Mouse (Mus musculus) ES-E14 (cell line): ENCODE results near the gene Man2a1. TPM values are rescaled to one million over a fixed set of nuclear protein-coding genes. Genes with fewer than 3 reads are reported as not detected.

Experiments used
- DNase-seq: peaks from one replicate; pipeline ENCODE4 v3.0.0-alpha.2; 2013; ENCODE audit warnings: low read depth, low spot score
- H3K27ac ChIP-seq: 2 replicates; pipeline ENCODE4 v1.5.1; 2012; ENCODE audit warnings: low read depth, mild to moderate bottlenecking, low read length, moderate library complexity, mixed read lengths; ENCODE audit not compliant: poor library complexity, insufficient read depth, severe bottlenecking
- H3K36me3 ChIP-seq: 2 replicates; pipeline ENCODE4 v1.6.1; 2012; ENCODE audit warnings: mild to moderate bottlenecking, low read length, moderate library complexity, mixed read lengths; ENCODE audit not compliant: control insufficient read depth, poor library complexity, insufficient read depth, severe bottlenecking
- H3K4me1 ChIP-seq, 2 experiments: fragments of 150-350 bp in 1 of 2; sonication (generic) in 1 of 2; 2 replicates each; pipeline ENCODE4 v1.6.1; 2012; ENCODE audit warnings: low read length in 2 of 2, mild to moderate bottlenecking in 1 of 2, mixed read lengths in 1 of 2; ENCODE audit not compliant: control insufficient read depth in 2 of 2, insufficient read depth in 2 of 2, poor library complexity in 1 of 2
- H3K4me3 ChIP-seq, 2 experiments: fragments of 150-350 bp in 1 of 2; sonication (generic) in 1 of 2; 2 replicates each; pipeline ENCODE4 v1.5.1; 2012; ENCODE audit warnings: low read length in 2 of 2, low read depth in 1 of 2, mild to moderate bottlenecking in 1 of 2, mixed read lengths in 1 of 2; ENCODE audit not compliant: insufficient read depth in 1 of 2, poor library complexity in 1 of 2, severe bottlenecking in 1 of 2
- H3K9ac ChIP-seq: 2 replicates; pipeline ENCODE4 v1.6.1; 2012; ENCODE audit warnings: low read depth, mild to moderate bottlenecking, low read length, mixed read lengths; ENCODE audit not compliant: poor library complexity, insufficient read depth, severe bottlenecking
- H3K9me3 ChIP-seq: fragments of 150-350 bp; sonication (generic); 2 replicates; pipeline ENCODE4 v1.6.1; 2012; ENCODE audit warnings: low read depth, mild to moderate bottlenecking, low read length; ENCODE audit not compliant: control insufficient read depth, insufficient read depth
- CHD2 ChIP-seq: IDR thresholded peaks from 2 replicates; pipeline ENCODE4 v1.6.1; 2014; ENCODE audit warnings: mild to moderate bottlenecking, low read depth, low read length, inconsistent platforms
- HCFC1 ChIP-seq: IDR thresholded peaks from 2 replicates; pipeline ENCODE4 v1.6.1; 2012; ENCODE audit warnings: low read length, inconsistent platforms, borderline replicate concordance; ENCODE audit not compliant: insufficient read depth
- MAFK ChIP-seq: IDR thresholded peaks from 2 replicates; pipeline ENCODE4 v1.6.1; 2014; ENCODE audit warnings: mild to moderate bottlenecking, low read depth, low read length, inconsistent platforms; ENCODE audit not compliant: insufficient read depth
- ZC3H11A ChIP-seq: IDR thresholded peaks from 2 replicates; pipeline ENCODE4 v1.6.1; 2012; ENCODE audit warnings: low read depth, mild to moderate bottlenecking, inconsistent platforms, low read length, borderline replicate concordance
- ZNF384 ChIP-seq: IDR thresholded peaks from 2 replicates; pipeline ENCODE4 v1.6.1; 2012; ENCODE audit warnings: low read depth, low read length, inconsistent platforms
- in situ Hi-C, 2 experiments: fragments of 600-800 bp; cut with MboI; formaldehyde crosslinking; loops; one replicate each; pipeline ENCODE4 v1.15.1; 2025; ENCODE audit warnings: low sequenced_read_pairs in 2 of 2, inconsistent platforms in 1 of 2; ENCODE audit not compliant: unreplicated experiment in 2 of 2
- total RNA-seq: library from RNA; depleted of rRNA; stranded (reverse); fragments of 300-350 nt; gene quantifications from 2 replicates; pipeline ENCODE4 v1.2.3, GENCODE M21; 2012

Gene Man2a1
- total RNA-seq, 1 experiment: 42.7 TPM

DNA sequence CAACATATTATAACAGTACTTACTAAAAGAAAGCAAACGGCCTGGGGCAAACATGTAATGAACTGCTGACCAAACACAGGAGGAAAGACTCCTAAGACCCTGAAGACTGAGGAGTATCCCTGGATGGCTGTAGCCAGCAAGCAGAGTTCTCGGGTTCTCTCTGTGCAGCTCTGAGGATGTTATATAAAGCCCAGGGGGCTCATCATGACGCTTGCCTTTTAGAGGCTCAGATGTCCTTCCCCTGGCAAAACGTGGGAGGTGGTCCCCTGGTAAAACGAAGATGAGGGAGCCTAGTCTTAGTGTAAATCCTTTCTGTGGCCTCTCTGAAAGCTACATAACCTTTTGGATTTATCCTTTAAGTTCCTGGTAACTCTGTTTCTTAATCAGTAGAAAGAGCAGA lies 119.2 kb downstream of the Man2a1 start:
- no peaks in the 10 kb centered on the region for H3K9me3 ChIP-seq
- no peak for DNase-seq
- H3K4me3 ChIP-seq: no peak overlapping the region
- H3K36me3 ChIP-seq: no peaks in the 10 kb centered on the region
- in situ Hi-C loops: no loop called here
- H3K27ac ChIP-seq: no peak overlapping the region
- TF ChIP-seq ZNF384 (no peak), CHD2 (no peak), ZC3H11A (no peak), HCFC1 (no peak), MAFK (no peak)
- no peaks in the 10 kb centered on the region for H3K4me1 ChIP-seq
- H3K9ac ChIP-seq: no peak overlapping the region

GRCm38 (mm10) chr17:64721112-64721511 lies 120.6 kb downstream of the Man2a1 start:
- in situ Hi-C loops: no loop called here
- Histone ChIP-seq H3K4me3 (no peak overlapping the region), H3K4me1 (no peaks in the 10 kb centered on the region), H3K9me3 (no peaks in the 10 kb centered on the region), H3K27ac (no peak overlapping the region), H3K36me3 (no peaks in the 10 kb centered on the region), H3K9ac (no peak overlapping the region)
- DNase-seq: no peak
- no peak for TF ChIP-seq ZNF384
- TF ChIP-seq HCFC1: no peak
- no peak for TF ChIP-seq CHD2
- no peak for TF ChIP-seq ZC3H11A
- no peak for TF ChIP-seq MAFK

- Histone ChIP-seq H3K36me3 (no peaks in the 10 kb centered on the region), H3K27ac (no peak overlapping the region), H3K4me1 (no peaks in the 10 kb centered on the region), H3K9ac (no peak overlapping the region), H3K9me3 (no peaks in the 10 kb centered on the region), H3K4me3 (no peak overlapping the region)
- in situ Hi-C loops: no loop called here
- TF ChIP-seq HCFC1: no peak
- no peak for TF ChIP-seq ZNF384
- no peak for TF ChIP-seq MAFK
- no peak for TF ChIP-seq CHD2
- TF ChIP-seq ZC3H11A: no peak
- DNase-seq: no peak
These were observed 122.6 kb downstream of the Man2a1 start for GRCm38 (mm10) chr17:64723162-64723561.

- no peak for DNase-seq
- Histone ChIP-seq H3K9me3 (no peaks in the 10 kb centered on the region), H3K36me3 (no peaks in the 10 kb centered on the region), H3K9ac (no peak overlapping the region), H3K4me1 (no peaks in the 10 kb centered on the region), H3K4me3 (no peak overlapping the region), H3K27ac (no peak overlapping the region)
- no peak for TF ChIP-seq ZNF384
- no peak for TF ChIP-seq CHD2
- TF ChIP-seq ZC3H11A: no peak
- no peak for TF ChIP-seq MAFK
- no peak for TF ChIP-seq HCFC1
- in situ Hi-C loops: no loop called here
These were observed 124.7 kb downstream of the Man2a1 start for GRCm38 (mm10) chr17:64725214-64725613.

DNA sequence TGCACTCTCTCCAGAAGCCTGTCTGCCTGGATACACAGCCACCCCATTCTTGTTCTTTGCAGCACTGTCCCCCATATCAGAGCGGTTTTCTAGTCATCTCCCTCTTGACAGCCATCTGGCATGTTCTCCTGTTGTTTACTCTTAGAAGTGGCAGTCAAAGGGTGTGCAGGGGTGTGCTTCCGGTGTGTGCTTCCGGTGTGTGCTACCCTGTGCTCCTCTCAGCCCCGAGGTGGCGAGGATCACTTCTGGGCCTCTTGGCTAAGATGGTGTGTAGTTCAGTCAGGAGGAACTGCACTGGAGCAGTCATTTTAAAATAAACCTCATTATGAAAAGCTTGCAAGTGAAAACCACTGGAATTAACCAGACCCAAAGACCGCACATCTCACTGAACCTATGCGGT lies 125.5 kb downstream of the Man2a1 start:
- H3K4me1 ChIP-seq: no peaks in the 10 kb centered on the region
- in situ Hi-C loops: no loop called here
- no peaks in the 10 kb centered on the region for H3K9me3 ChIP-seq
- H3K27ac ChIP-seq: no peak overlapping the region
- no peak overlapping the region for H3K4me3 ChIP-seq
- H3K36me3 ChIP-seq: no peaks in the 10 kb centered on the region
- no peak for DNase-seq
- TF ChIP-seq MAFK (no peak), ZC3H11A (no peak), CHD2 (no peak), ZNF384 (no peak)
- H3K9ac ChIP-seq: no peak overlapping the region
